Mouse (Mus musculus) monocyte, adult 5-6 weeks (primary cell): ENCODE results near the gene Cd93. TPM values are rescaled to one million over a fixed set of nuclear protein-coding genes. Genes with fewer than 3 reads are reported as not detected.
A peak's percentile ranks its signal among the peaks of the same experiment; 100 is the strongest.

Experiments
- ATAC-seq: fragments of 153-309, 156-312 bp; replicated peaks from 2 replicates; pipeline ENCODE4 v1.8.0; 2017; ENCODE audit warnings: mild to moderate bottlenecking; ENCODE audit not compliant: low TSS enrichment, insufficient number of reproducible peaks, severe bottlenecking, poor library complexity, low FRiP score
- total RNA-seq: library from RNA; stranded (forward); fragments of 200-1000, 200-491, 200-594 nt; gene quantifications from 3 replicates; pipeline ENCODE4 v1.2.3, GENCODE M21; 2017

Cd93 gene
- total RNA-seq, 1 experiment from 2014 or later: 4.8 TPM

DNA sequence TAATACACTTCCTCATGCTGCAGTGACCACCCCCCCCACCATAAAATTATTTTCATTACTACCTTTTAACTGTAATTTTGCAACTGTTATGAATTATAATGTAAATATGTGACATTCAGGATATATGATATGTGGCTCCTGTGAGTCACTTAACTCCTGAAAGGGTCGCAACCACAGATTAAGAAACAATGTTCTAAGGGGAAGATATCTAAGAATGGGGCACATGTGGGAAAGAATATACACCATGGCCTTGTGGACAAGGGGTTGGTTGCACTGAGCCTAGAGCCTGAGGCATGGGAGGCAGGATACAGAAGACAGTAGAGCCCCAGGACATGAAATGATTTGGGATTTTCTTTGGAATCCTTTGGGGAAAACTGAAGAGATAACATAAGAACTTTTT lies 2.3 kb upstream of the Cd93 start:
- no peak for ATAC-seq

DNA sequence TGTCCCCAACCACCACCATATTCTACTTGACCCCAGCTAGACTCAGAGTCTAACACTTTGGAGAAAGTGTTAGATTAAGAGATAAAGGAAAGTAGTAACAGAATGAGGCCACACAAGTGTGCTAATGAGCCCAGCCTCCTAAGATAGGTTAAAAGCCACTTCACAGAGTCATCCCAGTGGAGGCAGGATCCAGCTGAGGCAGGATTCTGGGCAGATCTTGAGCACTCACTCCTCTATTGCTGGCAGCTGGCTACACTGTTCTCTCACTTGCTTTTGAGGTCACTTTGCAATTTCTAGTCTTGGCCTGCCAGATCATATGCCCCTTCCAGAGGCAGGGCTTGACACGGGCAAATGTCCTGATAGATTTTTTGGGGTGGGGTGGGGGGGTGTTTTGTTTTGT lies 1.1 kb upstream of the Cd93 start:
- no peak for ATAC-seq

DNA sequence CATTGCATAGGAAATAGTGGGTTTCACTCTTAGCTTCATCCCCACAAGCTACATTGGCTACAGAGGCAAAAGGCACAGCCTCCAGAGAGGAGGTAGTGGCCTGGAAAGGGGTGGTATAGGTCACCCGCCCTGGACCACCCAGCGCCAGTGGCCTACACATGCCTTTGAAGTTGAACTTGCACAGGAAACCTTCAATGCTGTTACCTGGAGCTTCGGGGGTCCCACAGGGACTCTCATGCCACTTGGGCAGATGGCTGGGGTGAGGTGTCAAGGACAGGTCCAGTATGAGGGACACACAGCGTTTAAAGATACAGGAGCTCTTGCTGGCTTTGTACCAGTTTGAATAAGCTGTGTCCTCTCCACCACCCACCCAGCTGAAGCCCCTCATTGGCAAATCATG lies 653 bp downstream of the Cd93 start:
- ATAC-seq: no peak

DNA sequence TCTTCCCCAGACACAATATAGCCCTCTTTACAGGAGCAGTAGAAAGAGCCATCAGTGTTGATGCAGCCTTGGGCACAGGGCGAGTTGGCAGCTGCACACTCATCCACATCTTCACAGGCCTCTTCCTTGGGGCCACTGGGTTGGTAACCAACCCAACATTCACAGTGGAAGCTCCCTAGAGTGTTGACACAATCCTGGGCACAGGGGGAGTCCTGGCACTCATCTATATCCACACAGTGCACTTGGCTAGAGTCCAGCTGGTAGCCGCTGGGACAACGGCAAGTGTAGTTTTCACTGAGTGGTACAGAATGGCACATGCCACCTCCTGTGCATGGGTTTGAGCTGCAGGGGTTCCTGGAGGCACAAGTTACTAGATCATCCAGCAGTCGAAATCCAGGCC lies 1.2 kb downstream of the Cd93 start:
- ATAC-seq: no peak

DNA sequence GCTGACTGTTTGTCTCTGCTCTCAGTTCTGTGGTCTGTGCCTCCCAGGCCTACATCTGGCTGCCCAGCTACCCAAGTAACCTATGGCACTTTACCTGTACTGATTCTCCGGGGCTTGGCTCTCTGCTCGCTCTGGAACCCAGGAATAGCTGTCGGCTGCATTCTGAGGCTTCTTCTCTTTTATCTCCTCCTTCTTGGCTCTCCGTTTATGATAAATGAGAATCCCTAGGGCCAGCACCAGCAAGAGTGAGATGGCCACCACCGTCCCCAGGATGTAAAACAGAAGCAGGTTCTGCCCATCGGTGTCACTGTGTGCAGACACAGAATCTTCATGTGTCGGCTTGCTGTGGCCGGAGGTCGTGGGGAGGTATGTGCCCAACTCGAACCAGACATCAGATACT lies 1.9 kb downstream of the Cd93 start:
- no peak for ATAC-seq

DNA sequence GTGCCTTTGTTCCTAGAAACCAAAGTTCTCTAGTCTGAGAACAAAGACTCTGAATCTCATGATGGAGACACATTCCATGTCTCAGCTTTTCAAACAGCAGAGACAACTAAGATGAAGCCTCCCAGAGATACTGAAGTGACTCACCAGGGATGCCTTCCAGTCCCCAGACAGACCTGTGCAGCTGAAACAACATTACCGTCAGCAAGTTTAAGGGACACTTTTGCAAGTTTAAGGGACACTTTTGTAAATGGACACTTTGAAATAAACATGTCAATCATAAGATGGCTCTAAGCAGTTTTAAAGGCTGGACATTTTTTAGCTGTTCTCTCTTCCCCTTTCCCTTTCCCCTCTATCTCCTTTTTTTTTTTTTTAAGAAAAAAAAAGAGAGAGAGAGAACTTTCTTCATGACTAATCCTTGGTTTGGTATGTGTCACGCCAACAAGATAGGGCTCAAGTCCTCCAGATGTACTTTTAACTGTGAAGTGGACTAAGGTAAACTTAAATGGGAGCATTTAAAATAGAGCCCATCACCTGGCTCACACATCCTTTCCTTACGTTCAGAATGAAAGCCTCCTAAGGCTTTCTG lies 3.6 kb downstream of the Cd93 start:
- ATAC-seq: no peak

DNA sequence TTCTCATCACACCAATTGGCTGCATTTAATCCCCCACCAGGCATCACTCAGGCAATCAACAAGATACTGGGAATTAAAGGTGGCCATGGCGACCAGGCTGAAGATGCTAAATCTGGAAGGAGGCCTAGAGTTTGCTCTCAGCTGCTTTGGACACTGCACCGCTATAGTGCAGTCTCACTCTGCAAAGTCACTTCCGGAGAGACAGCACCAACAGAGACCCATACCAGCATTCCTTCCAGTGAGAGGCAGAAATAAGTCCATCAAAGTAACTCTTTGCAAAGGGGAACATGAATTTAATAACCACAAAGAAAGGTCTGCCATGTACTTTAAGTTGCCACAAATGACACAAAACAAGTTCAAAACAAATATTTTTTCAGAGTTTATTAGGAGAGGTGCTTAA lies 7.1 kb downstream of the Cd93 start:
- no peak for ATAC-seq

DNA sequence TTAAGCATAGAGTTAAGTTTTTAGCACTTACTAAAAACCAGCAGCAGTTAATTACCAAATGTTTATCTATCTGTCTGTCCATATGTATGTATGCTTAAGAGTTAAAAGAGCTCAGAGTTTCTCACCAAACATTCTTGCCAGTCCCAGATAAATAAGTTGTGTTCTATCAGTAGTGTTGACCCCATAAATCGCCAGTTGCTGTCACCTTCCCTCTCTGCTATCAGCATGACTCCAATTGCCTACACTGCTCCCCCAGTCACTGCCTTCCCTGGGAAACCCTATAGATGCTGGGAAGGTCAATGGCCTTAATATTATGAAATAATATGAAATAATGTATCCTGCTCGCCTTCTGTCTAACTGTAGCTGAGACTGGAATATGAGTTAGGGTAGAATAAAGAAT lies 11.0 kb downstream of the Cd93 start:
- no peak for ATAC-seq

DNA sequence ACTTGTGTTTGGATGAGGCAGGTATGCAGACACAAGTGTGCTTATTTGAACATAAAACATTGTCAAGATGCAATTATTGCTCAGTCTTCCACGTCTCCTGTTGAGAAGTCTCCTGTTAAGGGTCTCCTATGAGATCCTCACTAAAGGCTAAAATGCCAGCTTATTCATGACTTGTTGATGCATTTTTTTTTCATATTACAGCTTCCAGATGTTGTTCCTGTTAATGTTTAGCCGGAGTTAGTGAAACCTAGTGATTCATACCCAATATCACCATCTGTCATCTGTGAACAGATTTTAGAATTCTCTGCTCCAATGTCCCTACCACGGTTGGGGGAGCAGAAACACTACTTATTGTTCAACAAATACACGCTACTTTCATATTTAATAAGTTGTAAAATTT lies 12.4 kb downstream of the Cd93 start:
- no peak for ATAC-seq

DNA sequence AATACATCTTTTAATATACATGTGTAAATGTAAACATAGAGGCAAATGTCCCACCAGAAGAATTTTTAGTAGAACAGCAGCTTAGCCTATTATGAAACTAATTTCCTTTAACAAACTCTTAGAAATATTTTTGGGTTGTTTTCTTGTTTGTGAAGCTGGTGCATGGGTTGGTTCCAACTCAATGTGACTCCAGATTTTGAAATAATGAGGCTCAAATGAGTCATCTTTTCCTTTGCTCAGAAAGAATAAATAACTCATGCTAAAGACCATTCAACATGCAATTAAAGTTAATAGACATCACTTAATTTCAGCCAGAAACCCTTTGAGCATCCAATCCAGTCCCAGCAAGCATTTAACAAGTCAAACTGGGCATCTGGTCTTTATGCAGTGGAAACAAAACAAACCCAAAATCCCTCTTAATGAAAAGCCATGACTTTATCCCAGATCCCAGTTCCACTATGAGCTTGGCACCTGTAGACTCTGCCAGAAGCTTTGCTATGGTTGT lies 14.3 kb downstream of the Cd93 start:
- ATAC-seq: no peak

DNA sequence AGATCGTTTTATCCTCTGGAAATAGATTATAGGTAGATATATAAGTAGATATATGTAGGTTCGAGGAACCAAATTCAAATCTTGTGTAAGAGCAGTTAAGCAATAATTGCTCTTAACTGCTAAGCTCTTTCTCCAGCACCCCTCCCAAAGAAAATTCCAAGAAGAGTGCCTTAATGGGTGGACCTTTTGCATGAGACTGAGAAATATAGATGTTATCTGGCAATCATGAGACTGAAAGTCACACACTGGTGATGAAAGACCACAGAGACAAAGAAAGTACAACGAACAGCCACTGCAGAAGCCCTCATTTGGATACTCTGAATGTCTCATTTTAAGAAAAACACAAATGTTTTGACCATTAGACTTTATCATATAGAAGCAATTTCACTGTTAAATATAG lies 14.8 kb downstream of the Cd93 start:
- no peak for ATAC-seq

DNA sequence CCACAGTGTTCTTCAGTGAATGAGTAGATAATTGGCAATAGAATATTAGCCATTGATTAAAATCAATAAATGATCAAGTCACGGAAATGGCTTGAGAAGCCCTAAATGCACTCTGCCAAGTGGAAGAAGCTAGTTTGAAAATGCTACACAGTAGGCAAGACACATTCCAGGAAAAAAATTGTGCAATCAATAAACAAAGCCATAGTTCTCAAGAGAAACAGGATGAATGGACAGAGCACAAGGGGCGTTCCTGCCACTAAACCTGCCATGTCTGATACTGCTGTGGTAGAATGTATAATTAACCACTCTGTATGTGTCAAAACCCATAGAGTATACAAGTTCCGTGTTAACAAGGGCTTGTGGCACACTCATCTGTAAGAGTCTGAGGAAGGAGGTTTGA lies 15.8 kb downstream of the Cd93 start:
- no peak for ATAC-seq

DNA sequence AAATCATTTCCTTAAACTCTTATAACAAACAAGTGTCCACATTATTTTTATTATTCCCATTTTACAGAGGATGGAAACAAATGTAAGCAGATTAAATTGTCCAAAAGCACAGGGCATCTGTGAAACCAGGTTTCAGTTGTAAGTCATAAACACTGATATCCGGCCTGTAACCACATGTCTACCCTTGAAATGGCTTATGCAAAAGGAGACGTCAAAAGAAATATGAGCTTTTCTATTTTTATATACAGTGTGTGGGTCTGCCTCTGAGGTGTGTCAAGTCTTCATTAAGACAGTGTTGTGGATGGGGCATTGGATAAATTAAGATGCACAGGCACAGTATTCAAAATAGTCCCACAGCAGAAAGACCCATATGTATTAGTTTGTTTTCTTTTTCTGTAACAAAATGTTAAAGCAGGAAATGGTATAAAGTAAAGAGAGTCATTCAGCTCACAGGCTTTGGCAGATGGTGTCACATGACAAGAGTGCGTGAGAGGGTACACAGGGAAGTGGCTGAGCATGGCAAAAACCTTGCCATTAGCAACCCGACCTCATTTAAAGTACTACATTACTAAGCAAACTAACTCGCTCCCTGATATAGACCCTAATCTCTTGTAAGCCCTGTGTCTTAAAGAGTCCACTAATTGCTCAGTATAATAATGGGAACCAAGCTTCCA lies 17.5 kb downstream of the Cd93 start:
- no peak for ATAC-seq

DNA sequence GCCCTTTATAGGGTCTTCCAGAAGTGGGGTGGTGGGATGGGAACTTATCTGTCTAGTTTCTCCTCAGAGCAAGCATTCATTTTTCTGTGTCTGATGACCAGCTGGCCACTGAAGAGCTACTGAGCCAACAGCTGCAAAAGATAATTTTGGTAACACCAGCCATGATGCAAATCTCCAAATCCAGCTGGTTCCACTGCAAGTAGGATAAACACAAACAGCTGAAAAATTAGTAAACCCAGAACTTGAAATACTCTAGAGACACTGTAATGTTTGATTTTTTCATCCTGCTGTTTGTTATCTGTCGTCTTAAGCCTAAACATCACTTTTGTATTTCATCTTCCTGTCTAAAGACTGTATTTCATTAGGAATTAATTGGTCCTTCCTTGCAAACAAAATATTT lies 21.7 kb downstream of the Cd93 start:
- no peak for ATAC-seq

DNA sequence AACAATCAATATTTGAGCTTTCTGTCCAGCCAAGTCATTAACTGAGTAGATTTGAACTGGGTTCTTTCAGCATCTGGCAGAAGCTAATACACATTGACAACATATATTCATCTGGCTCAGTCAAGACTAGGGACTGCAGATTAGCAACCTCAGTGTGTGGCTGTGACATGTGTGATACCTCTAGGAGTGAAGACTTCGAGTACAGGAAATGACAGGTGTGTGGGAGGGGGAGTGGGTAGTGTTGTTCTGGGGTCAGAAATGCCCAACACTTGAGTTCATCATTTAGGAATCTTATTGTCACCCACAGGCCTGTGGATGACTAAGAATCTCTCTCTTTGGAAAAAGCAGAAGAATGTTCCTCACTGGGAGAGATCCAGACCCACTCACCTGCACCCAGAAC lies 22.3 kb downstream of the Cd93 start:
- ATAC-seq: no peak

DNA sequence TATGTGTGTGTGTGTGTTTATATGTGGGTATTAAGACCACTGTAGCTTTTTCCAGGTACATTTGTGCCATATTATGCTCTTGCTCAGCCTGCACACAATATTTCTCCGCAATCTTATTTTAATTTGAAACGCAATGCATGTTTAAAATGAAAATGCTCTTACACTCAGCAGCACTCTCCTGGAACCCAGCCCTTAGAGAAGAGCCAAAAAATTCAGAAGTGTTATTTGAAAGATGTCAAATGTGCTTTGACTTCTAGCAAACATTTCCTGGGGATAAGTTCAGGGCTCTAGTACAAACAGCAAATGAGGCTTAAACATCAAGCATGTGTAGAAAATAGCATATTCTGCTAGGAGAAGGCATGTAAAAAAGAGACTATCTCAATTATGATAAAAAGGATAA lies 23.6 kb downstream of the Cd93 start:
- ATAC-seq: no peak

DNA sequence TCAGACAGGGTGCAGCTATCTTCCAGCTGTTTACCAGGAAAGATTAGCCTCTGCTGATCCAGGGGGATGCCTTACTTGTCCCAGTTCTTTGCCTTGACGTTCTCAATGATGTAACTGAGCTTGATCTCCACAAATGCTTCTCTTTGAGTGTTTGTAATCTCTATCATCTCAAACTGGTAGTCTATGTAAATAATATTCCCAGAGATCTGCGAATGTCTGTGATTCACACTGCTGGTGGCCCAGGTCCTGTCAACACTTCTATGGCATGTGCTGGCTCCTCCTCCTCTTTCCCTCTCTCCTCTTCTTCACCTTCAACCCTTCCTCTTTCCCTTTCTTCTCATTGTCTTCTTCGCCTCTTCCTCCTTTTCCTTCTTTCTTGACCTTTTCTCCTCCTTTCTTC lies 24.2 kb downstream of the Cd93 start:
- no peak for ATAC-seq

DNA sequence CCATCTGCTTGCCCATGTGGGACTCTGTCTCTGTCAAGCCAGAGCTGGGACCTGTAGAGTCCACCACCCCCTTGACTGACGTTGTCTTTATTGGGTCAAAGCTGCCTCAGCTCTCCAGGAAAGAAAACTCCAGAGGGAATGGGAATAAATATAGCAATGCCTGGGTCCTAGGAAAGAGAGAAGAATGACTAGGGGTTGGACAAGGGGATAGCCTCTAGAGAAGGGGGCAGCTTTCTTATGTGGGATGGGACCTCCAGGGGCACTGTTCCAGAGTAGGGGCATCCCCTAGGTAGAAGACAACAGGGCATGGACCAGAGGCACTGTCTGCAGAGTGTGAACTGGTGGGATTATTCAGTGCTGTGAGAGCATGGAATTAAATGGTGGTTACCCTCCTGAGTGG lies 33.5 kb downstream of the Cd93 start:
- no peak for ATAC-seq

DNA sequence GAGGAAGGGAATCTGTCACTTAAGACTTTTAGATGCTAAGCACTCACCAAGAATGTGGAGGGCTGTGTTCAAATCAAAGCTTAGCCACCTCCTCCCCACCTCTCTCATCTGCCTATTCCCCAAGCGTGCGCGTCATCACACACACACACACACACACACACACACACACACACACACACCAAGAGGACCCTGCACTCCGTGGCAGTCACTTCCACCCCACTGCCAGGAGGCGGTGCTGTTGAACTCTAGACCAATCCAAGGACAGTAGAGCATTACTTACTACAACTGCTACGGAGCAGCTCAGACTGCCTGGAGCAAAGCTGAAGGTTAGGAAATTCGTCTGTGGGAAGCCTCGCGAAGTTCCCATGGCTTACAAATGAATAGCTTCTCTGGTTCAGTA lies 34.2 kb downstream of the Cd93 start:
- peak; percentile 67 for ATAC-seq

DNA sequence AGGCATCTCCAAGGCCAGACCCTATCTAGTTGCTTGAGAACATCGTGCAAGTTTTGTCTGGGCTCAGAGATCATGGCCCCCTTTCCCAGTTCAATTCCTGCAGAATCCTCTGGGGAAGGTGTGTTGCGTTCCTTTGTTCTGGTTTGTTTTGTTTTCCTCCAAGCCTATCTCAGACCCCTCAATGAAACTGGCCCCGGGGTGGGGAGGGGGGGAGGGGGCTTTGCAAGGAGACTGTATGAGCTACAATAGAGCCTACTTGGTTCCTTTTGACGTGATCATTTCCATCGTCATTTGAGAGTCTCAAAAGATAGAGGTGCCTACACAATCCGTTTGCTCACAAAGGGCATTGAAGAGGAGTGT lies 34.6 kb downstream of the Cd93 start:
- no peak for ATAC-seq
